Mouse (Mus musculus) heart, postnatal 36 days (tissue): ENCODE measurements at regions not wholly inside any gene's neighbourhood (a gene's known extent, or its start where the extent isn't known, plus 50 kb on each side); places are given as distances from the start of the nearest gene placed in this dataset.

ENCODE experiments used
- DNase-seq, 2 experiments: peaks; one replicate each; pipeline ENCODE4 v3.0.0; 2021 to 2022
- intact Hi-C: fragments of 180-260 bp; cut with DNase I; formaldehyde crosslinking; loops from one replicate; pipeline ENCODE4 v1.15.1; 2025

DNA sequence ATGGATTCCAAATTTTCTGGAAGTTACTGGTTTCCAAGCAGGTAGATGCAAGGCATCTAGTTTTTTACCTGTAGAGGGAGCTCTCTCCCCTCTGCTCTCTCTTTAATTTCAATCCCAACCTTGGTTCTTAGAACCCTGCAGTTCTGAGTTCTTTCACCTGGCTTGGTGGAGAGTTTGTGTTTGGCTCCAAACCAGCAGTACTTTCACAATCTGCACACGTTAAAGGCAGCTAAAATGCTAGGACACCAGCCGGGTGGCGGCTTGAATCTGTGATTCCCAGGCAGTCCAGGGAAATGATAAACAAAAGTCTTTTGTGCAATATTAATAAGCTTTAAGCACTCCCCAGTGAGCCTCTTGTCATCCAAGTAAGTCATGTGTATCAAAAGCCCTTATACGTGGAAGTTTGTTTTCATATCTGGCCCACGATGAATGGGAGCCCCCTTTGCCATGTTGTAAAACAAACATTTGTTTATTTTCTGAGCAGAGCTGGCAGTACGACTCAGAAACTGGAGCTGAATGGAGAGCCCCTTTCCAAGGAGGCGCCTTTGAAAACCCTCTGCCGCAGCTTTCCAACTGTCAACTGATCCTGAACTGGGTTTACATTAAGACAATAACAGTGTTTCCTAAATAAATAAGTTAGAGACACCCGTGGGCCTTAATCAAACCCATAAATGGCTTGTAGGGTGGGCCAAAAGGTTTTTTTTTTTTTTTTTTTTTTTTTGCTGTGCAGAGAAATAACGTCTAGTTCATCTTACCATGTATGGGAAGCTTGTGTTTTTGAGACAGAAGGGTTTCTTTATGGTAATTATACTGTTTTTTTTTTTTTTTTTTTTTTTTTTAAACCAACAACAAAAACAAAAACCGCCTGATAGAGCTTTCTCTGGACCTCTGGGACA lies 202.9 kb downstream of the C1d start:
- intact Hi-C loops: loop anchor here (5.0 to 10.0 kb wide), 2 partner anchors 685 to 1562 kb away; no protein-coding TSS in a partner anchor
- peak in 1 of 2 experiments; percentile 15 for DNase-seq

DNA sequence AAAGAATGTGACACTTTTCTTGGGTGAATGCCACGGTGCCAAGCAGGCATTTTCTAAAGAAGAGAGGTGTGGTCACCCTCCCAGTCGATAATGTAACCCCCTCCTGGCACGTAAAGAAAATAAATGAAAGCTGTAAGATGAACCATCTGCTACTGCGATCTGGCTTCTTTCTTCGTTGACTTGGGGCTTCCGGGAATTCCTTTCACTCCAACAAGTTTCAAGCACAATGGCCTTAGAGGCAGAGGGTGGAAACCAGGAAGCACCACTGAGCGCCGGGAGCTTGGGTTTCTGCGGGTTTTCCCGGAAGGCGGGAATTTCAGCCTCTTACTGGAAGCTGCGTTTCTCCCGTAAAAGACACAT lies 203.5 kb downstream of the C1d start:
- intact Hi-C loops: loop anchor here (5.0 to 10.0 kb wide), 2 partner anchors 684 to 1561 kb away; no protein-coding TSS in a partner anchor
- peak in 1 of 2 experiments; percentile 15 for DNase-seq

DNA sequence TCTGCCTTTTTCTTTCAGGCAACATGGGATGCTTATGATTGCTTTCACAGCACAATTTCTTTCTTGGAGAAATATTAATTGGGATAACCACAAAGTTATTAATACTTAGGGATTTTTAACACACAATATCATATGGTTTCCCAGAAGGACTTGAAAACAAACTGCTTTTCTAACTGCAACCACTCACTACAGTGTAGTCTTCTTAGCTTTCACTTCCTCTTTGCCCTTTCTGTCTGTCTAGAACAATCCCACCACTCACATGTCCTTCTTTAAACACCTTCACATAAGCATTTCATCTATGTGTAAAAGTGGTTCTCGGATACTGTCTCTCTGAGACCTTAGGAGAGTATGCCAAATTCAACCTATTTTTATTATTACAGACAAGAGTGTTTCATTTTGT lies 204.3 kb downstream of the C1d start:
- intact Hi-C loops: loop anchor here (5.0 to 10.0 kb wide), 2 partner anchors 683 to 1561 kb away; no protein-coding TSS in a partner anchor
- DNase-seq: no peak

DNA sequence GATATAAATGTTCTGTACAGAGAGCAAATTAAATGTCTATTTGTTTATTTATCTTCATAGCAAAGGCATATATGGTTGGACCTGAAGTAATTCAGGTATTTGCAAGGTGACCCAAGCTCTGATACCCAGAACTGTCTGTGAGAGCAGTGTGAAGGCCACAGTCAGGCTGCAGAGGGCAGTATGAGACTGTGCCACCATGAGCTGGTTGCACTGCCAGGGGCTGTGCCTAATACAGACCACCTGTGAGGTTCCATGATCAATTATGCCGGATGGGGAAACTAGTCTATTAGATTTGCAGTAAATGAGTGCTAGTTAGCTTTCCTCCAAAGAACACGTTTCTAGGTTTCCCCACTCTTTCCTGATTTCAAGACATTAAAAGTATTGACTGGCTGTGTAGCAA lies 207.5 kb downstream of the C1d start:
- intact Hi-C loops: loop anchor here (5.0 to 10.0 kb wide), 2 partner anchors 680 to 1557 kb away; no protein-coding TSS in a partner anchor

DNA sequence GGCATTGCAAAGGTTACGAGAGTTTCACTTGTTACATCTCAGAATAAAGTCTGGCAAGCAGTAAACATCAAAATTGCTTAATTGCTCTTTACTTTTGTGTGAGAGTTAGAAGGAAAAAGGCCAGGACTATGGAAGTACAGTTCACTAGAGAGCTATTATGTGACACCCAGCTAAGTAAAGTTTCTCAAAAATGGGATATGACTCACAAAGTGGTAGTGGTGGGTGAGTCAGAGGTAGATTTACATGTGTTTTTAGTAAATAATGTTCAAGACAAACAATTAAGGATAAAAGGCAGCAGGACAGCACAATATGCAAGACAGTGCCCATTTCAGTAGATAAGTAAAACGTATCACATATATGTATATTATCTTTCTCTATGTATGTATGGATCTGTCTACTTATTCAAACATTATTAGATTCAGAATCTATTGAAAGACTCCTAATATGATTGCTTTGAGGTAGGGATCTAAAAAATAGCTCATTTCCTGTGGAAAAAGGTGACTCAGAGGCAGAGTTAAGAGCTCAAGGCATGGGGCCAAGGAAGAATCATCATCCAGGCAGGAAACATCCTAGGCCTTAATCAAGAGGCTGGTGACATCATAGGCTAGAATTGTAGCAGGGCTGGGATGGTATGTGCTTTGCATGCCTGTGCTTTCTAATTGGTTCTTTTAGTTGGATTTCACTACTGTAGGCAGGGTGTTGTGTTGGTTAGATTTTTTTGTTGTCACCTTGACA lies 211.2 kb downstream of the C1d start:
- DNase-seq: no peak
- intact Hi-C loops: loop anchor here (10.0 kb wide), 1 partner anchor 676 kb away; no protein-coding TSS in a partner anchor

More for the DNA sequence above, 207.5 kb downstream of the C1d start:
- DNase-seq: no peak

DNA sequence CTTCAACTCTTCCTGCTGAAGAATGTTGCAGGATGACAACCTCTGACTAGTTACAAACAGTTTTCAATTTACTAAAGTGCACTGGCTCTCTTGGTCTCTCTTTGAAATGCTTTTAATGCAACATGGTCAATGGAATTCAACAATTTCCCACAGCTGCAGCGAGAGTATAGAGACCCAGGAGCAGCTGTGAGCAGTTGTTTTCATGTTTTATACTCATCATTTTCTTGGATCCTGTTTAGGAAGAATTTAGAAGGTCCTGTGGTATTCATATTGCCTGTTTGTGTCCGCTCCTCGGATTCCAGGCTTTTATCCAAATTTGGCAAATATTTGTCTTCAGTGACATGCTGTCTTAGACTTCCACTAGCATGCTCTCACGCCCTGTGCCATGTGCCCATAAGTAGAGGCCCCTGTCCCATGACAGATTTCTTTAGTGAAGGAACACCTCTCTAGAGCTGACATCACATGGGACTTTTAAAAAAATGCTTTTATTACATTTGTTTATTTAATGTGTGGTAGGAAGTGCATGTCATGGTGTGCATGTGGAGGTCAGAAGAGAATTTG lies 224.1 kb downstream of the C1d start:
- no peak for DNase-seq
- intact Hi-C loops: no loop called here

DNA sequence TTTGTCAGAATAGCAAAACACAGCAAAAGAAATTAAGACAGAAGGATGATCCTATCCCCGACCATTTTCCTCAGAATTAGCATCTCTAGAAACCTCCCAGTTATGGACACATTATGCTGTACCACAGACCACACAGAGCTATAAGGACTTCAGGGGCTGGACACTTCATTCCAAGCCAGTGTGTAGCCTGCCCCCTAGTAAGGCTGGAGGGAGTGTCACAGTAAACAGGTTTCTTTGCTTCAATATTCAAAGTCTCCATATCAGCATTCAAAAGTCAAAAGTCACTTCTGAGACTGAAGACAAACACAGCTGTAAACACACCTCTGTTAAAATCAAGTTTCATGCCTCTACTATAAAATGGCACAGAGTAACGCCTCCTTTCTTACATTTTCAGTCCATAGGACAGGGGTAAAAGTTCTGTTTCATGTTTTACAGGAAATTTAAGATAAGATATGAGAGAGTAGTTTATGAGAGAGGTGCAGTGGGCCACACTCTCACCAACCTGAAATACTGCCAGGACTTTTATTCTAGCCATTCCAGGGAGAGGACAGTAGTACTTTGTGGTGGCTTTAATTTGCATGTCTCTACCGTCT lies 226.6 kb downstream of the C1d start:
- intact Hi-C loops: no loop called here
- no peak for DNase-seq

DNA sequence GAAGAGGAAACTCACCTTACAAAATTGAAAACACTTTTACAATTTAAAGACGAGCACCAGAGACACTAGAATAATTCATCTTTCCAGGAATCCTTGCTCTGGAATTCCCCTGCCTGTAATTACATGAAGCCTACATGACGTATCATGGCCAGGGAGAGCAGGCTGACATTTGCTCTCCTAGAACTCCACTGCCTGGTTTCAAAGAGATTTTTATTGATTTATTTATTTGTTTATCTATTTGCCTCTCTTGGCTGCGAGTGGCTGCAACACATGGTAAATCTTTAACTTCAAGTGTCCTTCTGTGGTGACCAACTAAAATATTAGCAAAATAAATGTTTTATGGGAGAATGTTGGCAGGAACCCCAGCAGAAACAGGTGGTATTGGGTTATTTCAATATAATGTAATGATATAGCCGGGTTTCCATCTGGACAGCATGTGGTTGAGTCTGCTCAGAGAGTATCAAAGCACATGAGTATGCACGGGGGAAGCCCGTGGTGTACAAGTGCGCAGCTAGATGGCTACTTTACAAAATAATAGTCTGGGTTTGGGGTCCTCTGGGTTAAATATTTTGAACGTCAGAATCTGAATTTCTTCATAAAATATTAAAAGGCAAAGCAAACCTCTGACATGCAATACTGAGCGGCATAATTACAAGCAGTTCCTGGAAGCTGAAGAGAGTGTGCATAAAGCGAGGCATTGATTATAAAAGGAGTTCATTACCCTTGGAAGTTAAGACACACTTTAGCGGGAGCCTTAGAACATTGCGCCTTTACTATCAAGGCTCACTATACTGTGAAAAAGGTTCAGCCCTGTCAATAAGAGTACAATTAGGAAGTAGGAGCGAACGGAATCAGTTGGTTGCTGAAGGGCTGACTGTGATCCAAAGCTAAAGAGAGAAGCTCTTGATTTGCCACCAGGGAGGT lies 244.0 kb downstream of the C1d start:
- intact Hi-C loops: no loop called here
- no peak for DNase-seq

DNA sequence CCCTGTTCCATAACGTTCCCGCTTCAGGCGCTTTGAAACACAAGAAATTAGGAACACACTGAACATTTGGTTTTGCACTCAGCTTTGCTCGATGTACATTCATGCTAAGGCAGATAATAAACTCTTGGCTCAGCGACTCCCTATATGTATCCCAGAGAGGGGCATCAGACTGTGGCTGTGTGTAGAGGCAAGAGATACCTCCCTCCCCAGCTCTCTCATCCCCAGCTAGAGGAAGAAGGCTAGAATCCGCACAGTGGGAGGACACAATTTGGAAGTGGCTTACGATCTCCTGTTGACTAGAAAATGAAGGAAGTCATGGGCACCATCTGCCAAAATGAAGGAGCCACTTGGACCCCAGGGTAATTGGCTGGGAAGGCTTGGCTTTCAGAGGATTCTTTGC lies 244.7 kb downstream of the C1d start:
- intact Hi-C loops: no loop called here
- no peak for DNase-seq

DNA sequence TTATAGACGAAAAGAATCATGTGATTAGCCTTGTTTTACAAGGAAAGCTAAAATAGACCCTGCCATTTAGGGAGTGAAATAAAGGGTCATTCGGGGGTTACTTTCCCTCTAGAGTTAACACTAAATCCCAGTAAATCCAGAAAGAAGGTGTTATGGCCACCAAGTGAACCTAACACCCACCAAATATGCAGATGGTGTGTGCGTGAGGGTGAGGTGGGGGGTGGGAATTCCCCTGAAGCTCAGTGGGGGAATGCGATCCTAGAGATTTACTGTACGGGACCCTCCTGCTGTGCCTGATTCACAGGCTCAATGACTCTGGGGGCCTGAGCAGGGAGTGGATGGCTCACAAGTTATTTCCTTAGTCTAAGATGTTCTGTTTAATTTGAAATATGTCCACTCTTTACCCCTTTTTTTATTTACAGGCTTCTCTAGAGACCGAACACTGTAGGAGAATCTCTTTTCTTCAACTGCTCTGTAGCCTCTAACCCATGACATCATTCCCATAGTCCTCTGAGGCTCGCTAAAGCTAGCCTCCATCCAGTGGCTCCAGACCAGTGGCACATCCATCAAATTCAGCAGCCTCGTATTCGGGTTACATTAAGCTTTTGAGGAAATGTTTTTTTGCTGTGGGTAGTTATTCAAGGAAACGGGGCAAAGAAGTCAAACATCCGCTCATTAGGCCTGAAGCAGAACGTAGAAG lies 265.0 kb downstream of the C1d start:
- no peak for DNase-seq
- intact Hi-C loops: no loop called here

DNA sequence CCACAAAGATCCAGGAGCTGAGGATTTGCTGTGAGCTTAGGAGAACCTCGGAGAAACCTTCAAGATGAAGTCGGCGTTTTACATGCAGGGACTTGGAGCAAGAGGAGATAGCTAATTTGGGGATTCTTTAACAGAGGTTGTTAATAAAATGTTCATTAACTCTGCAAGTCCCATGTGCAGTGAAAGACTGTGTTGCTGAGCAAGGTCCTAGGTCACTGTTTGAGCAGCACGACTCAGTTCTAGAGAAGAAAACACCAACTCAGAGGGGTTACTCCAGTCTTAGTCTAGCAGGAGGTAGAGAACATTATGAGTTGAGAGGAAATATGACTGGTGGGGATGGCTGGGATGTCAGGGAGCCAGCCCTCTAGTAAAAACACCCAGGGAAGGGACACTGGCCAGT lies 265.9 kb downstream of the C1d start:
- intact Hi-C loops: no loop called here
- DNase-seq: no peak

DNA sequence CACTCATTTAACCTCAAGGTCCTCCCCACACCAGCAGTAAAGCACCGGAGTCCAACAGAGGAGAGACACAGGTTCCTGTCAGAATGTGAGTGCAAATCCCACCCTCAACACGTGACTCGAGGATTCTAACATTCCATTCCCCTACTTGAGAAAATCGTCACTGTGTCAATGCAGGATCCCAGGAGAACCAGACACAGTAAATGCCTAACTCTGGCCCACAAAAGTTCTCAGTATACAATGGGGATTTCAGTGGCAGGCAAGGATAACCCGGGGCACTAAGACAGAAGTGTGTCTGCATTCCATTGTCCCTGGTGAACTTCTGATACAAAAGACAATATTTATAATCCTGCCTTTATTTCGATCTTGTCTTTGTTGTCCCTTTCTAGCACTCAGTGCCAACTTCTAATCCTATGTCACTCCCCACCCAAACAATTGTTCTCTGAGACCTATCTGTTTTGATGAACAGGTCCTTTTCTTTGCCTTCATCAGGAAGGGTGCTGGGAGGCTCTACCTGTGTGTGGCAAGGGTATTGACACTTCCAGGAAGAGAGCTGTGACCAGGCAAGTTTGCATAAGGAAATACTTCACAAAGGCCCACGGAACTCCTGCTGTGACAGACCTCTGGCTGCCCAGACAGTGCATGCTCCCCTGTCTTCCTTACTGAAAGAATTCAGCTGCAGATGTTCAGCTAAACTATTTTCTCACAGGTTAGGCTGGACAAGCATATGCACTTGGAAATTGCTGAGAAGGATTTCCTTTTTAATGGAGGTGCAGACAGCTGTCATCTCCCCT lies 267.8 kb downstream of the C1d start:
- intact Hi-C loops: no loop called here

DNA sequence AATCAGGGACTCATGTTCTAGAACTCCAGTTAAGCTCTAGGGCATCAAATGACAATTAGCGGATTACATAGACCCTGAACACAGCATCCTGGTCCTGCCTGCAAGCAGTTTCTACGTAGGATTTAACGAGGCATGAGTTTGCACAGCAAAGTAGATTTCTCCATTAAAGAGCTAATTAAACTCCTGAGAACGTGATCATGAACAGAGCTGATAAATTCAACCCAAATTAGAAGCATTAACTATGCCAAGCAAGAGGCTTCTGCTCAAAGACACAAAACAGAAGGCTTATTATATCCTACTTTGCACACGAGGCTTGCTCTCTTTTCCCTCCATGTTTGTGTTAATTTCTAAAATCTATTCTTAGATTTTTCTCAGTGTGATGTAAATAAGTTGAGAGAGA lies 269.1 kb downstream of the C1d start:
- intact Hi-C loops: no loop called here
- no peak for DNase-seq

More for the DNA sequence above, 267.8 kb downstream of the C1d start:
- DNase-seq: no peak

DNA sequence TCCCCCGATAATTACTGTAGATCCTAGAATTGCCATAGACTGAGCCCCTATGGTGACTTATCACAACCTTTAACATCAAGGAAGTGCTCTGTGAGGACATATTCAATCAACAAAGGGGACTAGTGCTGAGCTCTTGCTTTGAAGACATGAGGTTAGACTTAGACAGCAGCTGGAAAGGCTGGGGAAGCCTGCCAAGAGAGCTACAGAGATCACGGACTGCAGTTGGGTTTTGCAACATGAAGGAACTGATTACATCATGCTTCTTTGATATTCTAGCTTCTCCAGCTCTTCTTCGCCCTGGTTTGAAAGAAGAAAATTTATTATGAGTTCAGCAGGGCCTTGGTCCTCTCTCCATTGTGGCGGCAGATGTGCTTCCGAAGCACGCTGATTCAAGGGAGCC lies 271.2 kb downstream of the C1d start:
- DNase-seq: peak in 1 of 2 experiments; percentile 7

DNA sequence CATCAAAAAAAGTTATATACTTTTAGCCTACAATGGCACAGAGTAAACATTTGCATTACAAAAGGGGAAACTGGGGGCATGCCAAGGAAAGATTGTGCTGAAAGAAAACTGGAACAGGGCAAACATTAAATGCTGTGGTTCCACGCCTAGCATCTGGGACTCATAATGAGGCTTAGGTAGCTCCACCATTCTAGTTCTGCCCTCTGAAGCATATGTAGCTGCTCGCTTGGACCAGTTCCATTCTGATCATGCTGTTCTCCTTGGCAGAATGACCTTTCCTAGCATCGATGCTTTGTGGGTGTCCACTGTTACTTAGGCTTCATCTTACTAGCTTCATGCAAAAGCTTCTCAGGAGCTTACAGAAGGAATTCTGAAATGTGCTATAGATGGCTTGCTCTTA lies 276.3 kb downstream of the C1d start:
- no peak for DNase-seq
- intact Hi-C loops: no loop called here

More for the DNA sequence above, 271.2 kb downstream of the C1d start:
- intact Hi-C loops: no loop called here

DNA sequence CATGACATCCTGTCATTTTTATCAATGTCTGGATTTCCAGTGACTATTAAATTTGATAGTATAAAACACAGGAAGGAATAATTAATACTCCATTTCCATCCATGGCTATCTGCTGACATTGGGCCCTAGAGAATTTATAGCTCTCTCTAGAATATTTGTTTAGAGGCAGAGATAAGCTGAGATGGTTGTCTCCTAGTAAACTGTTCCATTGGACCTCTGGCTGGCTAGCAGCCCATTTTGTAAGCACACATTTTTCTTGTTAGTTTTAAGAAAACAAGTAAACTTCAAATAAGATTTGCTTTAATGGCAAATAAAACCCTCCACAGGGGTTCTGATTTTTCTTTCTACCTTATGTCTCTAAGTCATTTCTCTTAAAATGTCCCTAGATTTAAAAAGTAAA lies 288.9 kb downstream of the C1d start:
- DNase-seq: no peak
- intact Hi-C loops: no loop called here

DNA sequence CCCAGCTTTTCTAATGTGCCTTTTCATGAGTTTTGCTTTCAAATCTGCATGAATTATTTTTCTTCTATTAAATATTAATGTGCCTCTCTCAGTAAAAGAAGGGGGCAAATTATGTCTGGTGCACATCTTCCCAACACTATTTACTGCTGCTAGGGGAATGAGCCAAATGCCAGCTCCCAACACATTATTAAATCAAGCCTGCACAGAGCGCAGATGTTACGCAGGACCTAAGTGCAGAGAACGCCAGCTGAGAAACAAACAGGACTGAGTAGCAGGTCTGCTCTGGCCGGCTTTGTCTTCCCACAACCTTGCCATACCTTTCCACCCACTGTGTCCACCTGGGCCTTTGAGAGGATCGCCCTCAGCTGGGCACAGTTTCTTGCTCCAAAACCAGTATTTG lies 291.8 kb downstream of the C1d start:
- intact Hi-C loops: no loop called here
- no peak for DNase-seq

DNA sequence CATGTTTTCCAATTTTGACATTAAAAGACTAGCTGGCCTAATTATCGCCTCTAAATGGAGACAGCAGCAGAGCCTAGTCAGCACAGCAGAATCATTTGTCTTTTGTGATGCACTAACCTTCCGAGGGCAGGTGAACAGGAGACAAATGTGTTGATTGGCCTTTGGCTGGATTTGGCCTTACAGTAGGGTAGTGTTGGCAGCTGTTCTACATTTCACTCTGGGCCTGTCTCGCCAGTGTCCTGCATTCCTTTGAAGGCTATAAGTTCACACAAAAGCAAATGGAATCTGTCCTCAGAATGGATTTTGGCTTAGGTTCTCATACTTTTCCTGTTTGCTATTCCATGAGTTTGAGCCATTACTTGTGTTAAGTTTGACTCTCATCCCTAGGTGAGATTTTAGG lies 297.9 kb downstream of the C1d start:
- no peak for DNase-seq
- intact Hi-C loops: no loop called here
